Mouse (Mus musculus): ENCODE data around the gene Fstl5. TPM values are rescaled to one million over a fixed set of nuclear protein-coding genes. Genes with fewer than 3 reads are reported as not detected.

Fstl5 gene
- polyA plus RNA-seq, 1 experiment from 2014 or later, result 0.92 TPM

- no peaks in the 10 kb centered on the region for H3K4me1 ChIP-seq (ENCODE audit: control insufficient read depth, insufficient read depth, low read length)
- ATAC-seq (ENCODE audit: insufficient number of reproducible peaks, low FRiP score, low TSS enrichment, low read depth), result no peak
Measured at GRCm38 (mm10) chr3:76572920-76573541, 499.0 kb downstream of the Fstl5 start.

GRCm38 (mm10) chr3:76593148-76593547 is 519.1 kb downstream of the Fstl5 start:
- no peaks in the 10 kb centered on the region for H3K9me3 ChIP-seq (ENCODE audit: control insufficient read depth, low read length)
- H3K27me3 ChIP-seq (ENCODE audit: control insufficient read depth, insufficient read depth, low read length), result no peaks in the 10 kb centered on the region
- H3K4me2 ChIP-seq (ENCODE audit: low read depth, severe bottlenecking), result no peak overlapping the region
- no peak overlapping the region for H3K27ac ChIP-seq (replicated peaks; ENCODE audit: low read depth, low read length)
- no peaks in the 10 kb centered on the region for H3K4me1 ChIP-seq (ENCODE audit: control insufficient read depth, insufficient read depth, low read length)
- ATAC-seq (ENCODE audit: insufficient number of reproducible peaks, low FRiP score, low TSS enrichment, low read depth) (no peak), DNase-seq (ENCODE audit: low spot score) (no peak)
- no peak overlapping the region for H3K4me3 ChIP-seq (ENCODE audit: low read depth, low read length)
- no peaks in the 10 kb centered on the region for H3K36me3 ChIP-seq (ENCODE audit: control insufficient read depth, insufficient read depth, low read length)
- 85% methylated on average over 4 of the region's 4 CpGs for WGBS
- no peak overlapping the region for H3K9ac ChIP-seq (ENCODE audit: low read length)

More at GRCm38 (mm10) chr3:76572920-76573541, 499.0 kb downstream of the Fstl5 start:
- Histone ChIP-seq H3K9ac (ENCODE audit: low read length) (no peak overlapping the region), H3K9me3 (ENCODE audit: control insufficient read depth, low read length) (no peaks in the 10 kb centered on the region), H3K4me3 (ENCODE audit: low read depth, low read length) (no peak overlapping the region), H3K27me3 (ENCODE audit: control insufficient read depth, insufficient read depth, low read length) (no peaks in the 10 kb centered on the region), H3K4me2 (ENCODE audit: low read depth, severe bottlenecking) (no peak overlapping the region), H3K27ac (replicated peaks; ENCODE audit: low read depth, low read length) (no peak overlapping the region), H3K36me3 (ENCODE audit: control insufficient read depth, insufficient read depth, low read length) (no peaks in the 10 kb centered on the region)
- WGBS, result 84% methylated on average over 3 of the region's 3 CpGs
- DNase-seq (ENCODE audit: low spot score), result no peak

- no peaks in the 10 kb centered on the region for H3K9me3 ChIP-seq (ENCODE audit: control insufficient read depth, low read length)
- ATAC-seq (ENCODE audit: insufficient number of reproducible peaks, low FRiP score, low TSS enrichment, low read depth), result no peak
- DNase-seq (ENCODE audit: low spot score), result no peak
- no peak overlapping the region for H3K27ac ChIP-seq (replicated peaks; ENCODE audit: low read depth, low read length)
- 90% methylated on average over 1 of the region's 1 CpGs for whole genome bisulfite sequencing
- H3K4me1 ChIP-seq (ENCODE audit: control insufficient read depth, insufficient read depth, low read length), result no peaks in the 10 kb centered on the region
- no peaks in the 10 kb centered on the region for H3K27me3 ChIP-seq (ENCODE audit: control insufficient read depth, insufficient read depth, low read length)
- H3K9ac ChIP-seq (ENCODE audit: low read length), result no peak overlapping the region
- no peak overlapping the region for H3K4me3 ChIP-seq (ENCODE audit: low read depth, low read length)
- H3K36me3 ChIP-seq (ENCODE audit: control insufficient read depth, insufficient read depth, low read length), result no peaks in the 10 kb centered on the region
- H3K4me2 ChIP-seq (ENCODE audit: low read depth, severe bottlenecking), result no peak overlapping the region
Measured at GRCm38 (mm10) chr3:76620044-76620443, 546.0 kb downstream of the Fstl5 start.

GRCm38 (mm10) chr3:76654243-76654642 is 580.2 kb downstream of the Fstl5 start:
- ATAC-seq (ENCODE audit: insufficient number of reproducible peaks, low FRiP score, low TSS enrichment, low read depth), result no peak
- Histone ChIP-seq H3K36me3 (ENCODE audit: control insufficient read depth, insufficient read depth, low read length) (no peaks in the 10 kb centered on the region), H3K4me3 (ENCODE audit: low read depth, low read length) (no peak overlapping the region), H3K9me3 (ENCODE audit: control insufficient read depth, low read length) (no peaks in the 10 kb centered on the region), H3K27me3 (ENCODE audit: control insufficient read depth, insufficient read depth, low read length) (no peaks in the 10 kb centered on the region), H3K27ac (replicated peaks; ENCODE audit: low read depth, low read length) (no peak overlapping the region), H3K4me2 (ENCODE audit: low read depth, severe bottlenecking) (no peak overlapping the region), H3K9ac (ENCODE audit: low read length) (no peak overlapping the region), H3K4me1 (ENCODE audit: control insufficient read depth, insufficient read depth, low read length) (no peaks in the 10 kb centered on the region)
- DNase-seq (ENCODE audit: low spot score), result no peak
- 72% methylated on average over 1 of the region's 1 CpGs for WGBS

- Histone ChIP-seq H3K4me3 (ENCODE audit: low read depth, low read length) (no peak overlapping the region), H3K36me3 (ENCODE audit: control insufficient read depth, insufficient read depth, low read length) (no peaks in the 10 kb centered on the region), H3K4me2 (ENCODE audit: low read depth, severe bottlenecking) (no peak overlapping the region), H3K9me3 (ENCODE audit: control insufficient read depth, low read length) (no peaks in the 10 kb centered on the region), H3K9ac (ENCODE audit: low read length) (no peak overlapping the region), H3K27ac (replicated peaks; ENCODE audit: low read depth, low read length) (no peak overlapping the region), H3K27me3 (ENCODE audit: control insufficient read depth, insufficient read depth, low read length) (no peaks in the 10 kb centered on the region), H3K4me1 (ENCODE audit: control insufficient read depth, insufficient read depth, low read length) (no peaks in the 10 kb centered on the region)
- ATAC-seq (ENCODE audit: insufficient number of reproducible peaks, low FRiP score, low TSS enrichment, low read depth), result no peak
- 73% methylated on average over 5 of the region's 5 CpGs for WGBS
- no peak for DNase-seq (ENCODE audit: low spot score)
Measured at GRCm38 (mm10) chr3:76670859-76671258, 596.8 kb downstream of the Fstl5 start.

- no peaks in the 10 kb centered on the region for H3K4me1 ChIP-seq (ENCODE audit: control insufficient read depth, insufficient read depth, low read length)
- WGBS, result 94% methylated on average over 3 of the region's 3 CpGs
- no peaks in the 10 kb centered on the region for H3K27me3 ChIP-seq (ENCODE audit: control insufficient read depth, insufficient read depth, low read length)
- H3K4me3 ChIP-seq (ENCODE audit: low read depth, low read length), result no peak overlapping the region
- no peak for DNase-seq (ENCODE audit: low spot score)
- no peak overlapping the region for H3K9ac ChIP-seq (ENCODE audit: low read length)
- no peak overlapping the region for H3K27ac ChIP-seq (replicated peaks; ENCODE audit: low read depth, low read length)
- no peaks in the 10 kb centered on the region for H3K36me3 ChIP-seq (ENCODE audit: control insufficient read depth, insufficient read depth, low read length)
- no peak overlapping the region for H3K4me2 ChIP-seq (ENCODE audit: low read depth, severe bottlenecking)
- no peaks in the 10 kb centered on the region for H3K9me3 ChIP-seq (ENCODE audit: control insufficient read depth, low read length)
- ATAC-seq (ENCODE audit: insufficient number of reproducible peaks, low FRiP score, low TSS enrichment, low read depth), result no peak
Measured at GRCm38 (mm10) chr3:76676006-76676405, 601.9 kb downstream of the Fstl5 start.

- DNase-seq (ENCODE audit: low spot score) (no peak), ATAC-seq (ENCODE audit: insufficient number of reproducible peaks, low FRiP score, low TSS enrichment, low read depth) (no peak)
- no peak overlapping the region for H3K4me3 ChIP-seq (ENCODE audit: low read depth, low read length)
- no peak overlapping the region for H3K4me2 ChIP-seq (ENCODE audit: low read depth, severe bottlenecking)
- H3K4me1 ChIP-seq (ENCODE audit: control insufficient read depth, insufficient read depth, low read length), result no peaks in the 10 kb centered on the region
- no peaks in the 10 kb centered on the region; the same call in 1 of the 2 replicates for H3K9me3 ChIP-seq (ENCODE audit: control insufficient read depth, low read length)
- no peak overlapping the region for H3K9ac ChIP-seq (ENCODE audit: low read length)
- no peaks in the 10 kb centered on the region for H3K36me3 ChIP-seq (ENCODE audit: control insufficient read depth, insufficient read depth, low read length)
- no peak overlapping the region for H3K27ac ChIP-seq (replicated peaks; ENCODE audit: low read depth, low read length)
- WGBS, result 85% methylated on average over 5 of the region's 5 CpGs
- H3K27me3 ChIP-seq (ENCODE audit: control insufficient read depth, insufficient read depth, low read length), result no peaks in the 10 kb centered on the region
Measured at GRCm38 (mm10) chr3:76679853-76680545, 605.9 kb downstream of the Fstl5 start.

- Histone ChIP-seq H3K27me3 (ENCODE audit: control insufficient read depth, insufficient read depth, low read length) (no peaks in the 10 kb centered on the region), H3K4me1 (ENCODE audit: control insufficient read depth, insufficient read depth, low read length) (no peaks in the 10 kb centered on the region)
- WGBS, result 69% methylated on average over 2 of the region's 2 CpGs
Measured at GRCm38 (mm10) chr3:76680546-76680883, 606.4 kb downstream of the Fstl5 start.

More at GRCm38 (mm10) chr3:76680546-76680883, 606.4 kb downstream of the Fstl5 start:
- H3K4me3 ChIP-seq (ENCODE audit: low read depth, low read length), result no peak overlapping the region
- no peaks in the 10 kb centered on the region for H3K36me3 ChIP-seq (ENCODE audit: control insufficient read depth, insufficient read depth, low read length)
- no peak overlapping the region for H3K27ac ChIP-seq (replicated peaks; ENCODE audit: low read depth, low read length)
- H3K4me2 ChIP-seq (ENCODE audit: low read depth, severe bottlenecking), result no peak overlapping the region
- no peak for ATAC-seq (ENCODE audit: insufficient number of reproducible peaks, low FRiP score, low TSS enrichment, low read depth)
- H3K9ac ChIP-seq (ENCODE audit: low read length), result no peak overlapping the region
- H3K9me3 ChIP-seq (ENCODE audit: control insufficient read depth, low read length), result no peaks in the 10 kb centered on the region; the same call in 1 of the 2 replicates
- no peak for DNase-seq (ENCODE audit: low spot score)
